Mouse (Mus musculus) kidney, postnatal 14 days (tissue): Measurements from ENCODE around the gene Iqgap2.

Experiments
- DNase-seq: peaks from one replicate; pipeline ENCODE4 v3.0.0; 2022; ENCODE audit warnings: mixed read lengths

Iqgap2 gene

GRCm38 (mm10) chr13:95646687-95647111 lies 245.0 kb downstream of the Iqgap2 start:
- DNase-seq: peak; percentile 84

DNA sequence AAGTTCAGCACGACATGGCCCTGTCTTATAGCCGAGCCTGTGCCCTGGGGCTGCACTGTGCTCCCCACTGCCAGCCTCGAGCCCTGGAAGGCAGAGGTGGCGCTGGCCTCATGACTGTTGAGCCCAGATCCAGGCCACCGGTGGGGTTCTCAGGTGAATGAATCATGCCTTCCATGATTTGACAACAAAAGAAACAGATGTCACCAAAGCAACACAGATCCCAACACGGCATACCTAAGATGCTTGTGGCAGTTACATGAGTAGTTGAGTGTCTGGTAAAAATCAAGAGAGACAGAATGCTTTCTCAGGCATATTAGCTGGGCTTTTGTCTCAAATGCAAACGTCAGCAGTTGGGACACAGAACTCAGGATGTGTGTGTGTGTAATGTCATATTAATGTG lies 248.0 kb downstream of the Iqgap2 start:
- no peak for DNase-seq

DNA sequence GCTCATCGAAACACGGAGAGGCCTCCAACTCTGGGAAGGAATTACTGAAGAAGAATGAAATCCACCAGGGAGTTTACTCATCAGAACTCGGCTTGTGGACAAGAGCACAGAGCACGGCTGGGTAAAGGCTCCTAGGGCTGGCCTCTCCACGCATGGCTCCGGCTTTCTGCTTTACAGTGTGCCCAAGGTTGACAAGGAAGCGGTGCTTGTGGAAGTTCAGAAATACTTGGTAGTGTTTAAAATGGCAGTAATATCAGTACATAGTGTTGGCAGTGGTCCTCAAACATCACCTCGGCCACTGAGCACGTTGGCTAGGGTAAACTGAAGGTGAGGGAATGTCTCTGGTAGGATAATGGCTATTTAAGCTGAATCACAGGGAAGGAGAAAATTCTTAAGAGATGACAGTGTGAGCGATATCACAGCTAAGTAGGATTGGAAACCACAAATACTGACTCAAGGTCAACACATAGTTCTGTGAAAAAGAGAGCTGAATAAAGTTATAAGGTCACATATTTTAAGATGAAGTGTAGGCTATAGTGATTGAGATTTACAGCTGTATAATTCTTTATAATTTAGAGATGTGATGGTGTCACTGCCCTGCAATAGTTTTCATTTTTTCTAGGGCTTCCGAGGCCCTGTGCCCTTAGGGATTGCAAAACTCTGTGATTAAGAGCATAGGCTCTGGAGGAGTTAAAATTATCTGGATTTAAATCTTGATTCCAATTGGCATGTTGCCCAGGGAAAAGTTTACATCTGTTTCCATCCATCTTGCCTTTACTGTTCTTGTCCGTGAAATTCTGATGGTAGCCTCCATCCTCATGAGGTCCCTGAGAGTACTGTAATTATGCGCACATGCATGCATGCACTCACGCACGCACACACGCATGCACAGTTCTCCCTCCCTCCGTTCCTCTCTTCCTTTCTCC lies 250.4 kb downstream of the Iqgap2 start:
- DNase-seq: no peak

DNA sequence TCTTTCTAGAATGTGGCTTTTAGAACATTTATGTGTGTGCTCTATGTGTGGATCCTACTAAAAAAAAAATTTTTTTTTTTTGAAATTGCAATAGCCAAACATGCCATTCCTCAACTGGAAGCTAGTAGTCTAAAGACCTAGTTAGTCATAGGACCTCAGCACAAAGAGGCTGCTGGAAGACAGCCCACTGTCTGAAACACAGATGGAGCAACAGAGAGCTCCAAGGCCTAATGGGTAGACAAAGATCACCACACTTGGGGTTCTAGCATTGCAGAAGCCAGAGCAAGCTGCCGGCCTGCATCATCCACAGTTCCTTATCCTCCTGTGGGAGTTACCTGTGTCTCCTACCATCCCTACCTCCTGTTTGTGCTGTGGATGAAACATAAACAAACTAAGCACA lies 251.3 kb downstream of the Iqgap2 start:
- DNase-seq: no peak

GRCm38 (mm10) chr13:95639336-95640116 lies 252.2 kb downstream of the Iqgap2 start:
- DNase-seq: peak; percentile 47

GRCm38 (mm10) chr13:95638894-95639293 lies 252.8 kb downstream of the Iqgap2 start:
- peak; percentile 78 for DNase-seq

- DNase-seq: no peak
These were observed 254.0 kb downstream of the Iqgap2 start for GRCm38 (mm10) chr13:95637737-95638136.

GRCm38 (mm10) chr13:95635301-95635700 lies 256.4 kb downstream of the Iqgap2 start:
- DNase-seq: no peak

DNA sequence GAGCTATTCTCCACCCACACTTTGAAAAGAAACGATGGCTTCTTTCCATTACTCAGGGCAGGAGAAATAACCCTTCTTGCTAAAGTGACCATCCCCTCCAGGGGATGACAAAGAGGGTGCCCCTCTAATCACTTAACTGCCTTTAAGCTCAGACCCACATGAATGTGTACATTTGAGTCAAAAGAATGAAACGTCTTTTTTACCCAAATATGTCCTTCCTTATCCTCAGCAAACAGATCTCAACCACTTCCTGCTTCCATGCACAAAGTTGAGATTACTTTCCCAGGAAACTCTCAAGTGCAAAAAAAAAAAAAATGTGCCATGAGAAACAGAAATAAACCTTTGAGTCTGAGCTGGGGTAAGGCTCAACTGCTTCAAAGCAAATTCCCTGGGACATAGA lies 257.3 kb downstream of the Iqgap2 start:
- no peak for DNase-seq

DNA sequence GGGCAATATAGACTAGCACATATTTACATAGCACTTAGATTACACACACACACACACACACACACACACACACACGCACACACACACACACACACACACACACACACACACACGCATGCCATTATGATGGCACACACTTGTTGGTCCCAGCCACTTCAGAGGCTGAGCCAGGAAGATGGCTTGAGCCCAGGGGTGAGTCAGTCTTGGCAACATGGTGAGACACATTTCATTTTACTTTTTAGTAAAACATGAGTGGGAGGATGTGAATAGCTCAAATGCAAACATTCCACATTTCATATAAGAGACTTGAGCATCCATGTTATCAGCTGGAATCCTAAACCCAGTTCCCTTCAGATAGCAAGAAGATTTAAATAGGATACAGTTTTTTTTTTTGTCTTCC lies 258.3 kb downstream of the Iqgap2 start:
- DNase-seq: no peak

DNA sequence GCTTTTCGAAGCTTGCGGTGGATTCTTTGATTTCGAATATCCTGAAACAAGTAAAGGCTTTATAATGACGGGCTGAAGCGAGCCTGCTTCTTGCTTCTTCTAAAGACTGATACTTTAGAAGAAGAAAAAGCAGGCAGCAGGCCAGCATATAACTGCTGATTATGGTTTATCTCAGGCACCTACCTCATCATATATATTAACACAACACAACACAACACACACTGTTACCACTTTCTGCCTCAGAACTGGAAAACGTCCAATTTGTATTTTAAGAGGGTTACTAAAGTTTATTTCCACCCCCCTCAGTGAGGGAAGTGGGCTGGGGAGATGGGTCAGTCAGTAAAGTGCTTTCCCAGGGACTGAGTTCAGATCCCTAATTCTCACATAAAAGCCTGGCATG lies 259.6 kb downstream of the Iqgap2 start:
- DNase-seq: no peak

GRCm38 (mm10) chr13:95630747-95631146 lies 261.0 kb downstream of the Iqgap2 start:
- no peak for DNase-seq

DNA sequence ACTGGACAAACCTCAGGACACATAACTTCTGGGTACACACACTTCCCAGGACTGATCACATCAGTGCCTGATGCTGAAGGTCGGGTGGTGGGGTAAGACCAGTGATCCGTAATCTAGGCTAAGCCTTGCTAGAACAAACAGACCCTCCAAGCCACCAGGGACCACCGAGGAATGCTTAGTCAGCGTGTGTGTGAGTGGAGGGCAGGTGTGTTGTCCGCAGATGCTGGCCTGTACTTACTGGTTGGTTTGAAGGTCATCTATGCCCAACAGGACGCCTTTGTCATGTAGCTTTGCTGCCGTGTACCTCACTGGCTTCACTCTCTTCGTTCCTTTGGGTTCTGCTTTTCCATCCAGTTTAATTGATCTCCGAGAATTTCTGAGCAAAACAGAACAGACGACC lies 262.0 kb downstream of the Iqgap2 start:
- DNase-seq: no peak

DNA sequence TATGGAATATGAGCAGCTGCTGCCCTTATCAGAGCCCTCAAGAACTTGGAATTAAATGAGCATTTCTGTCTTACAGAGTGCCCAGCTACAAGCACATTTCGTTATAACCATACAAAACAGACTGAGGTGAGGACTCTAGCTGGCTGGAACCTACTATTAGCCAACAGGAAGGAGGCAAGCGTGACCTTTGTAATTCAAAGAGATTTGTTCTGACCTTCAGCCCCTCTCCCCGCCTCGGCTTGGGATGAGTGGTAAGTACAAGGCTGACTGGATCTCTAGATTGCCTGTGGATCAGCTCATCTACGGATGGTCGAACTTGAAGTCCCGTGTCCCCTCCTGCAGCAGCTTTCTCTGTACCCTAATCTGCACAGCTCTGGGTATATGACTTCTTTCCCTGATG lies 265.0 kb downstream of the Iqgap2 start:
- DNase-seq: no peak

GRCm38 (mm10) chr13:95623042-95623441 lies 268.7 kb downstream of the Iqgap2 start:
- no peak for DNase-seq

- DNase-seq: no peak
These were observed 270.2 kb downstream of the Iqgap2 start for GRCm38 (mm10) chr13:95621563-95621962.

DNA sequence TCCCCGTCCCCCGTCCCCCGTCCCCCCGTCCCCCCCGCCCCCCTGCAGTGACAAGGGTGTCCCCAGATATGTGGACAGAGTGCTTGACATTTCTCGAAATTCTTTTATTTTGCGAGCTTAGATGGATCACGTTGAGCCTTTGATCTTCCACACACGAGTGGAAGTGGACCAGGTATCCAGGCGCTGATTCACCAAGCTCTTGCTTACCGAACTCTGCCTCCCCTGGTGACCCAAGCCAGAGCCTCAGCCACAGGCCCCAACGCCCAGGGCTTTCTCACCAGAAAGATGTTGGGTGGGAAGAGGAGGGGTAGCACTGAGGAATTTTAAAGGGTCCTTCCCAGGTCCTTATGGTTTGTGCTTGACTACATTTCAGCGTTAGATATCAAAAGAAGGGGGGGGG lies 272.9 kb downstream of the Iqgap2 start:
- no peak for DNase-seq

GRCm38 (mm10) chr13:95618309-95618712 lies 273.4 kb downstream of the Iqgap2 start, which contains the start of gene F2r:
Gene F2r, minus strand, starts transcription at chr13:95618487.
- peak; percentile 93 for DNase-seq

GRCm38 (mm10) chr13:95617671-95618171 lies 274.0 kb downstream of the Iqgap2 start:
- DNase-seq: no peak

- peak; percentile 24 for DNase-seq
These were observed 274.5 kb downstream of the Iqgap2 start for GRCm38 (mm10) chr13:95617082-95617670.

DNA sequence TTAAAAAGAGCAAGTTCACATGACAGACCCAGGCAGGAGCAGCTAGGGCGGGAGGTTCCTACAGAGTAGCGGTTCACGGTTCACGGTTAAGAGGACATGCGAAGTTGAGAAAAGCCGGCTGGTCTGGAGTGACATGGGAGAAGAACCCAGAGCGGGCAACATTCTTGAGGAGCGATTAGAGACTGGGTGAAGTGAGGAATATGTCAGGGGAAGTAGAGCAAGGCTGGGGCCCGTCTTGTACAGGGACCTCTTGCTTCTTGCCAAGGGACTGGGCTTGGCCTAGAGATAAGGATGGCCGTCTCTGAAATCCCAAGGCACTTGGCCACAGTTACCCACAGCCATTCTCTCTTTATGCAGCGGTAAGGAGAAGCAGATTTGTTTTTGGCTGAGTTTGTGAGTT lies 275.2 kb downstream of the Iqgap2 start:
- no peak for DNase-seq

DNA sequence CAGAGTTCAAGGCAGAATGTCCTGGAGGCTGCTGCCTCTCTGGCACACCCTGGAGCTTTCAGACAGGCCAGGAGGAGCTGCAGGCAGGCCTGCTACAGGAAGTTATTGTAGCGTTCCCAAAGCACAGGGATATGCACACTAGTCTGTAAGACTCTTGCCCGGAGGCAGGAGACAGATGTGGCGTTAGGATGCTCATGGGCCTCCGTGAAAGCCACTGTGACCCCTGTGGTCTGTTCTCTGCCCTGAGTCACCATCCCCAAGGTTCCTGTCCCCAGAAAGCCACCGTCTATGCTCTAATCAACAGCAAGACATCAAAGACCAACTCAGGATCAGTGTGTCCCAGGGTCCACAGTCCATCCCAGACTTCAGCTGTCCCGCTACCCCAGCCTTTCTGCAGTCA lies 277.0 kb downstream of the Iqgap2 start:
- DNase-seq: no peak

- DNase-seq: no peak
These were observed 279.5 kb downstream of the Iqgap2 start for GRCm38 (mm10) chr13:95612243-95612642.
